Mouse (Mus musculus) megakaryocyte, embryonic 14.5 days (primary cell): ENCODE measurements around the gene Phactr3.

Experiments
- FLI1 ChIP-seq: IDR thresholded peaks from 2 replicates; pipeline ENCODE4 v1.6.1; 2012; ENCODE audit warnings: low read length, inconsistent platforms, mixed read lengths
- GATA1 ChIP-seq: IDR thresholded peaks from 3 replicates; pipeline ENCODE4 v1.6.1; 2012; ENCODE audit warnings: mixed read lengths, low read length, inconsistent platforms, borderline replicate concordance

- TF ChIP-seq GATA1 (no peak), FLI1 (no peak)
These were observed 169.9 kb downstream of the Phactr3 start for GRCm38 (mm10) chr2:178288666-178289065.
